Mouse (Mus musculus): ENCODE results near the gene Ss18l1.

DNA sequence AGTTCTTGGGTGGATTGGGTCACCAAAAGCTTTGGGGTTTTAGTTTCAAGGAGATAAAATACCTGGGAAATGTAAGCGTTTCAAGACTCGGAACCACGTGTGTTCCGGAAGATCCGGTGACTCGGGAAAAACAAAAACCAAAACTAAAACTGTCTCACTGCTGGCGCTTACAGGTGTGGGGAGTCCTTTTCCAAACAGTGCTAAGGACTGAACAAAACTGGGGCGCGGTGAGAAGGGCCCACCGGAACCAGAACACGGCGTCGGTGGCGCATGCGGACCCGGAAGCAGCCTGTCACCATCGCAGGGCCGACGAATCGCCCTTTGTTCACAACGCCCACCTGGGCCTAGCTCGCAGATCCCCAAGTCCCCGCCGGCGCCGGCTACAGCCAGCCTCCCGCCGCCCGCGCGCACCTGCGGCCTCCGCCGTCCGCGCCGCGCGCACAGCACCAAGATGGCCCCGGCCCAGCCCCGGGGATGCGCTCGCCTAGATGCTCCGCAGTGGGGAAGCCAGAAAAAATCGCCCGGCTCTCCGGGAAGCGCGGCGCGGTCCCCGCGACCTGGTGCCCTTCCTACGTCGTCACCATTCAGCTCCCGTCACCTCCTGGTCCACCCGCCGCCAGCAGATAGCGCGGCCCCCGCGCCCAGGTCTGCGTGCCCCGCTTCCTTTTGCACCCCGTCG lies 593 bp upstream of the Ss18l1 start:
- TF ChIP-seq GATA1 (IDR thresholded peaks at IDR 0.05; ENCODE audit: borderline replicate concordance, low read length): no peak
- TF ChIP-seq POLR2AphosphoS5 (IDR thresholded peaks at IDR 0.05; ENCODE audit: insufficient replicate concordance, low read depth, low read length): no peak
- TF ChIP-seq CTCF (IDR thresholded peaks at IDR 0.05; ENCODE audit: low read depth, low read length): no peak
- TF ChIP-seq GATA2 (IDR thresholded peaks at IDR 0.05; ENCODE audit: borderline replicate concordance, low read depth, low read length): no peak
